Mouse (Mus musculus) brain, embryonic 14.5 days (tissue): Measurements from ENCODE around the gene Xpo4.

Experiments used
- CTCF ChIP-seq: fragments of 200-500 bp; IDR thresholded peaks from 2 replicates; pipeline ENCODE4 v1.5.1; 2012; ENCODE audit warnings: inconsistent platforms, mild to moderate bottlenecking, moderate library complexity, borderline replicate concordance; ENCODE audit not compliant: insufficient read depth, insufficient read length; ENCODE audit errors: extremely low read depth
- POLR2A ChIP-seq: fragments of 200-500 bp; IDR thresholded peaks from 2 replicates; pipeline ENCODE4 v1.6.1; 2012; ENCODE audit warnings: mild to moderate bottlenecking, inconsistent platforms, borderline replicate concordance; ENCODE audit not compliant: poor library complexity, insufficient read depth, insufficient read length, severe bottlenecking; ENCODE audit errors: extremely low read depth

DNA sequence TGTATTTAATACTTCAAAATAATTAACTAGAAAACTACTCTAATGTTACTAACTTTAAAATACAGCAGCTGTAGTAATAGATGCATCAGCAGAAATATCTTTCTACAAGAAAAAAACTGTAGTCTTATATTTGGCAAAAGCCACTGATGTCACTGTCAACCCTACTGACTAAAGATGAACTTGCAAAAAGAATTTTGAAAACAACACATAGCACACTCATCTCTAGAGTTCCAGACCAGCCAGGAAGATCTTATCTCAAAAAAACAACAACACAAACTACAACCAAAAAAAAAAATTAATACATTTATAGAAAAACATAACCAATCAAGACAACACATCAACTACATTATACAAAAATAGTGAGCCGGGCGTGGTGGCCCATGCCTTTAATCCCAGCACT is 7.7 kb downstream of the Xpo4 start:
- TF ChIP-seq CTCF (no peak), POLR2A (no peak)
